Mouse (Mus musculus) embryonic facial prominence, embryonic 10.5 days (tissue): Measurements from ENCODE around the gene Slc31a1. TPM values are rescaled to one million over a fixed set of nuclear protein-coding genes. Genes with fewer than 3 reads are reported as not detected.

ENCODE experiments used
- DNase-seq: peaks from one replicate; pipeline ENCODE4 v3.0.0-alpha.2; 2017; ENCODE audit warnings: low spot score
- H3K27ac ChIP-seq: fragments of 300-500 bp; sonication (generic); replicated peaks from 2 replicates; pipeline ENCODE4 v1.5.1; 2016; ENCODE audit warnings: mild to moderate bottlenecking
- H3K27me3 ChIP-seq: fragments of 300-500 bp; sonication (generic); replicated peaks from 2 replicates; pipeline ENCODE4 v1.6.1; 2016; ENCODE audit warnings: low read depth, mild to moderate bottlenecking; ENCODE audit not compliant: poor library complexity, severe bottlenecking
- H3K36me3 ChIP-seq: fragments of 300-500 bp; sonication (generic); replicated peaks from 2 replicates; pipeline ENCODE4 v1.6.1; 2016; ENCODE audit warnings: mild to moderate bottlenecking, moderate library complexity
- H3K4me1 ChIP-seq: fragments of 300-500 bp; sonication (generic); 2 replicates; pipeline ENCODE4 v1.6.1; 2016
- H3K4me3 ChIP-seq: fragments of 300-500 bp; sonication (generic); 2 replicates; pipeline ENCODE4 v1.5.1; 2016; ENCODE audit warnings: mild to moderate bottlenecking, moderate library complexity
- H3K9me3 ChIP-seq: fragments of 300-500 bp; sonication (generic); 2 replicates; pipeline ENCODE4 v1.6.1; 2016; ENCODE audit warnings: mild to moderate bottlenecking
- WGBS: fragments of 180-500 bp; shearing (Covaris S2); methylation state at CpG from one replicate; pipeline ENCODE4 v1.1.7; 2016; 5-methylcytosine and 5-hydroxymethylcytosine counted together
- polyA plus RNA-seq: library from polyadenylated mRNA; unstranded; fragments of >200 nt; fragmentation: Nextera tagmentation; extraction: Ambion mirVana; gene quantifications from 2 replicates; pipeline ENCODE4 v1.2.1, GENCODE M21; 2016

The Slc31a1 gene
- polyA plus RNA-seq, 1 experiment from 2014 or later, result 45.5 TPM

DNA sequence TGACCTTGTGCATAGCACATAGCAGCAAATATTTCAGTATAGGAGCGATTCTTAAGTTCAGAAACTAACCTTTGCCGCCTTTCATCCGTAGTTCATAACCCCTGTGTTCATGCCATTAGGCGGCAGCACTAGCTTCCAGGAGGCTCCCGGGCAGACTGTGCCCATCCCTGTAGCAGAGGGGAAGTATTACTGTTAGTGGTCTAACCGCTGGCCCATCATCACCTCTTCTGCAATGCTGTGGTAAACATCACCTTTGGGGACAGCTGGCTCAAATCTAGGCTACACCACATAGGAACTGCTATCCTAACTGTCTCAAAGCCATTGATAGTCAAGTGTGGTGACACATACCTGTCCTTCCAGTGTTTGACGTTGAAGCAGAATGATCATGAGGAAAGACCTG lies 31.4 kb downstream of the Slc31a1 start:
- 89% methylated on average over 7 of the region's 7 CpGs for WGBS
- no peak for DNase-seq
- Histone ChIP-seq H3K27me3 (no peaks in the 10 kb centered on the region), H3K4me1 (no peaks in the 10 kb centered on the region), H3K36me3 (peaks cover 91% of the 10 kb centered on the region), H3K27ac (no peak overlapping the region), H3K9me3 (no peaks in the 10 kb centered on the region), H3K4me3 (no peak overlapping the region)

DNA sequence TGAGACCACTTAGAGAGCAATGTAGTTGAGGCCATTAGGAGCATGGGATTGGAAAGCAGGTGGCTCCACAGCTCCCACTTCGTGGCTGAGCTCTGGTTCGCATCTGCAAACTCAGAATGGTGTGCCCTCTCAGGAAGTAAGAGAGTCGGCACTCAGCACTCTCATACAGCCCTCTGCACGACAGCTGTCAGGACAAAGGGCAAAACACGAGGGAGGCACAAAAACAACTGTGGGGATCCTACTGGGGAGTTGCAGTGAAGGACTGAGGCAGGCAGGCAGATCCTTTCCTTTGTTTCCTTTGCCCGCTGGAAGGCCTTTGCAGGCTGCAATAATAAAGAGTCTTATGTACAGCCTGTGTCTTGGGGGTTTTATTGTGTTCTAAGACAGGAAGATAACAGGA lies 32.9 kb downstream of the Slc31a1 start:
- no peaks in the 10 kb centered on the region for H3K27me3 ChIP-seq
- no peak overlapping the region for H3K4me3 ChIP-seq
- peaks cover 93% of the 10 kb centered on the region for H3K36me3 ChIP-seq
- H3K4me1 ChIP-seq, result no peaks in the 10 kb centered on the region
- no peaks in the 10 kb centered on the region for H3K9me3 ChIP-seq
- DNase-seq, result peak; percentile 12
- H3K27ac ChIP-seq, result no peak overlapping the region; the same call in 1 of the 2 replicates
- WGBS, result 65% methylated on average over 6 of the region's 6 CpGs

DNA sequence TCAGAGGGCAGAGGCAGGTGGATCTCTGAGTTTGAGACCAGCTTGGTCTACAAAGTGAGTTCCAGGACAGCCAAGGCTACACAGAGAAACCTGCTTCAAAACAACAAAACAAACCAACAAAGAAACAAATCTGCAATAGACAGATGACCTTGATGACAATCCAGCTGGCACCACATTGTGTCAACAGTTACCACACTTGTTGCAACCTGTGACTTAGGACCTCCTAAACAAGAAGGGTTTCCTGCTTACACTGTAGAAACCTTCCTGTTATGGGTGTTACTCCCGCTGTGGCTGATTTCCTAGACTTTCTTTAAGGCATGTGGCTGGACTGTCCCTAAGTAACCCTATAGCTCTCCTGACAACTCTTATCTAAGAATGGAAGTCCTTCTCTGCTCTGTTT lies 35.3 kb downstream of the Slc31a1 start:
- no peak overlapping the region for H3K4me3 ChIP-seq
- no peak for DNase-seq
- peaks cover 93% of the 10 kb centered on the region for H3K36me3 ChIP-seq
- no peak overlapping the region for H3K27ac ChIP-seq
- no peaks in the 10 kb centered on the region for H3K27me3 ChIP-seq
- WGBS, result 97% methylated on average over 1 of the region's 1 CpGs
- no peaks in the 10 kb centered on the region for H3K9me3 ChIP-seq
- no peaks in the 10 kb centered on the region for H3K4me1 ChIP-seq

DNA sequence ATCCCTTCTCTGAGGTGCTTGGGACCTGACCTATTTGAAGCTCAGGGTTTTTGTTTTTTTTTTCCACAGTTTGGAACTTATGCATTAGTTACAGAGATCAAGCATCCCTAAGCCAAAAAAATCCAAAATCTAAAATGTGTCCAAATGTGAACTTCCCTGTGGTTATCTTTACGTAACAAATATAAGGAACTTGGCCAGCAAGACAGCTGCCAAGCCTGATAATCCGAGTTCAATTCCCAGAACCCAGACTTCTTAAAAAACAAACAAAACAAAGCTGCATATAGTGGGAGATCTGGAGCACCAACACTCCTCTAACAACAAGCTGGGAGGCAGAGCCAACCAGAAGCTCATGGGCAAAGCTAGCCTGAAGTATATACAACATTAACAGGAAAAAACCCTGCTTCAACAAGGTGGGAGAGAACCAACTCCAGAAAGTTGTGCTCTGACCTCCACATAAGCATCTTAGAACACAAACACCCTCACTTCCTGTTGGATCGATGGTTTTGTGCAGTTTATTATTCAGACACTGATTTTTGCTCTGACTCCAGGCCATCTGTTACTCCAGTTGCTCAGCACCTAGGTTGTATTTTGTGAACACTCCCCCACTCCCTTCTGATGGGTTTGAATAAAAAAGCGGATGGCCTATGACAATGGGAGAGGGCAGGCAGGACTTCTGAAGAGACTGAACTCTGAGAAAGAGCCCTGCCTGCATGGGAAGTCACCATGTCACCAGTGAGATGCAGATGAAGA lies 37.3 kb downstream of the Slc31a1 start:
- no peaks in the 10 kb centered on the region for H3K9me3 ChIP-seq
- no peak overlapping the region for H3K27ac ChIP-seq
- no peaks in the 10 kb centered on the region for H3K27me3 ChIP-seq
- WGBS, result 90% methylated on average over 4 of the region's 4 CpGs
- no peak for DNase-seq
- no peaks in the 10 kb centered on the region for H3K4me1 ChIP-seq
- no peak overlapping the region for H3K4me3 ChIP-seq
- peaks cover 93% of the 10 kb centered on the region for H3K36me3 ChIP-seq

DNA sequence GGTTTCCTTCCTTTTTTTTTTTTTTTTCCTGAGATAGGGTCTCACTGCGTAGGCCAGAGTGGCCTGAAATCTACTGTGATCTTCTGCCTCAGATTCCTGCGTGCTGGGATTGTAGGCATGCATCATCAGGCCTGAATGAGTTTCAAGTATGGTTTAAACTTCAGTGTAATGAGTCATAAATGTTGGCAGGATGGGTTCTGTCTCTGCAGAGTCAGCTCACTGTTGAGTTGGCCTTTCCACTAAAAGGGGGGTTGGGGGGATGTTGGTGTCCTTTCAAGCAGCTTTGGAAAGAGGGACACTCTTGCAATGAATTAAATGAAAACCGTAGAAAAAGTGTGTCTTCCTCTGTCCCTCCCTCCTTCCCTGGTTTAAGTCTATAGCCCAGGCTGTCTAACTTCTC lies 38.4 kb downstream of the Slc31a1 start:
- DNase-seq, result no peak
- H3K27me3 ChIP-seq, result no peaks in the 10 kb centered on the region
- H3K4me1 ChIP-seq, result no peaks in the 10 kb centered on the region
- H3K36me3 ChIP-seq, result peaks cover 95% of the 10 kb centered on the region
- H3K4me3 ChIP-seq, result no peak overlapping the region
- no peaks in the 10 kb centered on the region for H3K9me3 ChIP-seq
- 96% methylated on average over 3 of the region's 3 CpGs for WGBS
- H3K27ac ChIP-seq, result no peak overlapping the region

DNA sequence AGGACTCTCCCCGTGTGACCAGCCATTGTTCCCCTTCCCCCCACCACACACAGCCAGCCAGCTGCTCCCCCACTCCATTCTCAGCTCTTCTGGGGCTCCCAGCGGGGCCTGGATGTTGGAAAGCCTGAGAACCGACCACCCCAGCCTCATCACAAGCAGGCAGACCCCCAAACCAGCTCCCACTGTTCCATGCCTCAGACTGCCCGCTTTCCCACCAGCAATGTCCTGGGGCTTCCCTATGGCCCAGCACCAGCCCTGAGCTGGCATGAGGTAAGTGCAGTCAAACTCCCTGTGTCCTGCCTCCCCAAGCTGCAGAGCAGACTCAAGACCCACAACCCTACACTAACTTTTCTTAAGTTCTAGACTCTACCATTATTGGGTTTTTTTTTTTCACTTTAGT lies 45.6 kb downstream of the Slc31a1 start:
- H3K4me3 ChIP-seq, result peak overlapping the region; percentile 31; the same call in 1 of the 2 replicates
- no peaks in the 10 kb centered on the region for H3K27me3 ChIP-seq

DNA sequence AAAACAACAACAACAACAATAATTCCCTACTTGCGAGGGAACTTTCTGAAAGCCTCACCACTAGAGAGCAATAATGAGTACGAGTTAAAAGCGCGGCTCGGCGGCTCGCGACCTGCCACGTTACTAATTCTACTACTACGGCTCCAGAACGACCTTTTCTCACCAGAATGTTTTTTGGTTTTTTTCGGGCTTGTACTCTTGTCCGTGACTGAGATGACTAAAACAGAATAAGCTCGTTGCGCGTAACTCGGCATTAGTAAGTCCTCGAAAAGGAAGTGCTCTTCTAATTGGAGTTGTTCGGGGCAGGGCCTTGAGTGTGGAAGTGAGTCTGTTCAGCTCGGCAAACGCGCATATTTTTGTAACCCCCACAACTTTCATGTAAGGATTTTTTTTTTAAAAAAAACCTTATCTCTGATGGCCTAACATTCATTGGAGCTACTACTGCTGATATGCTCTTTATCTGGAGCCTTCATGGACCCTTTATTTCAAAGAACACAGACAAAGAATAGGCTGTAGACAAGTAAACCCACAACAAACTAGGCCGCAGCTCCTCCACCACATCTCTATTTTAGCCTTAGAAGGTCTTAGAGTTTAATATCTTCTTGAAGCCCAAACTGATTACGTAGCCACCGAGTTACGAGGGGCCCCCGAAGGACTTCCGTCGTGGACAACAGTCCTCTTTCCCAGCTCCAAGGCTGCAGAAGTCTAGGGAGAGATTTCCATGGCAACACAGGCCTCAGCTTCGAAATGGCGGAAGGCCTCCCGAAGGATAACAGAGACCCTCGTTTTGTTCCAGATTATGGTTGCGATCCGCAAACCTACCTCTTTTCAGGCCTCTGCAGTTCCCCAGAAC lies 47.4 kb downstream of the Slc31a1 start:
- peak; percentile 77 for DNase-seq
- WGBS, result under 1% methylated on average over 35 of the region's 35 CpGs
- peaks cover 62% of the 10 kb centered on the region for H3K36me3 ChIP-seq

More for the DNA sequence above, 45.6 kb downstream of the Slc31a1 start:
- Histone ChIP-seq H3K36me3 (peaks cover 62% of the 10 kb centered on the region), H3K4me1 (peaks cover 32% of the 10 kb centered on the region), H3K27ac (no peak overlapping the region), H3K9me3 (no peaks in the 10 kb centered on the region)
- DNase-seq, result no peak
- 86% methylated on average over 4 of the region's 4 CpGs for WGBS

DNA sequence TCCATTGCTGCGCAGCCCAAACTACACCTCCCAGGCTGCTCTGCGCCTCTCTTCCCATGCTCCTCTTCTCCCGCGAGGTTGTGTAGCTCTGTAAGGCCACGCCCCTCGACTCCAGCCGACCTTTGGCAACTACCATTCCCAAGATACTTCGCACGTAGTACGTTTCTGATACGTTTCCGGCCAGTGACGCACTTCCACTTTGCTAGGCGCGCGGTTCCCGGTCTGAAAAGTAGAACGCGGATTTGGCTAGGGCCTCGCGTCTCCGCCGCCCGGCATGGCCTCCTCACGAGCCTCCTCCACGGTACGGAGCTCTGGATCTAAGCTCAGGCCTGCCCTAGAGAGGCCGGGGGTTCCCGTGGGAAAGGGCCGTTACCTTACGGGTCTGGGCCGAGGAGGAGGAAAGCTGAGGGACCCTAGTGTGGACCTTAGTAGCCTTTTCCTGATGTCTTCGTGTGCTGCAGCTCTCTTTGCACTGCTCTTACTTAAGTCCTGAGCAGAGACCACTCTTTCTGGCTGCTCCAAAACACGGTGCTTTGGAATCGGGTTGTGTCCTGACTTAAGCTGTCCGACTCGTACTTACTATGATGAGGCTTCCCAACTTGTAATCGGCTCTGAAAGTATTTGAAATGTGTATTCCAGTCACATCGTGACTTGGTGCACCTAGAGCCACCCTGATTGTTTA lies 48.2 kb downstream of the Slc31a1 start, which contains the start of the genes Cdc26 and Prpf4:
Gene Cdc26, minus strand, starts transcription at position 42 of the 682 bp plus-strand sequence.
Gene Prpf4, plus strand, starts transcription at position 197 of the 682 bp plus-strand sequence.
- peaks cover 32% of the 10 kb centered on the region for H3K4me1 ChIP-seq
- no peaks in the 10 kb centered on the region for H3K9me3 ChIP-seq
- peaks cover 62% of the 10 kb centered on the region for H3K36me3 ChIP-seq
- H3K27ac ChIP-seq, result peak within 1 kb of the TSS; percentile 89
- under 1% methylated on average over 39 of the region's 39 CpGs for WGBS
- DNase-seq, result peak; percentile 97
- peak within 1 kb of the TSS; percentile 86 for H3K4me3 ChIP-seq
- H3K27me3 ChIP-seq, result no peaks in the 10 kb centered on the region

More for the DNA sequence above, 47.4 kb downstream of the Slc31a1 start:
- no peaks in the 10 kb centered on the region for H3K9me3 ChIP-seq
- peak overlapping the region; percentile 86 for H3K4me3 ChIP-seq
- H3K27ac ChIP-seq, result peak overlapping the region; percentile 89
- H3K27me3 ChIP-seq, result no peaks in the 10 kb centered on the region
- H3K4me1 ChIP-seq, result peaks cover 32% of the 10 kb centered on the region

DNA sequence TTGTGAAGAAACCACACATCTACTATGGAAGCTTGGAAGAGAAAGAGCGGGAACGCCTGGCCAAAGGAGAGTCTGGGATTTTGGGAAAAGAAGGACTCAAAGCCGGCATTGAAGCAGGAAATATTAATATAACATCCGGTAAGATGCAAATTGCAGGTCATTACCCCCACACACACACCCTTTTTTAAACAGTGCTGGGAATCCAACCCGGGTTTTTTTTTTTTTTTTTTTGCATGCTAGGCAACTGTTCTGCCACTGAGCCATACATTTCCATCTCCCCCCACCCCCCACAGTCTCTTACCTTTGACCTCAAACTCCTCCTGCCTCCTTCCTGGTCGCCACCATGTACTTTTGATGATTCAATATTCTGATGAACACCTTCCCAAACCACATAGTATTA lies 49.1 kb downstream of the Slc31a1 start:
- no peaks in the 10 kb centered on the region for H3K9me3 ChIP-seq
- H3K27ac ChIP-seq, result peak overlapping the region; percentile 89
- H3K27me3 ChIP-seq, result no peaks in the 10 kb centered on the region
- H3K36me3 ChIP-seq, result peaks cover 62% of the 10 kb centered on the region
- no peak for DNase-seq
- H3K4me1 ChIP-seq, result peaks cover 30% of the 10 kb centered on the region
- 47% methylated on average over 6 of the region's 6 CpGs for WGBS
- peak overlapping the region; percentile 86 for H3K4me3 ChIP-seq

DNA sequence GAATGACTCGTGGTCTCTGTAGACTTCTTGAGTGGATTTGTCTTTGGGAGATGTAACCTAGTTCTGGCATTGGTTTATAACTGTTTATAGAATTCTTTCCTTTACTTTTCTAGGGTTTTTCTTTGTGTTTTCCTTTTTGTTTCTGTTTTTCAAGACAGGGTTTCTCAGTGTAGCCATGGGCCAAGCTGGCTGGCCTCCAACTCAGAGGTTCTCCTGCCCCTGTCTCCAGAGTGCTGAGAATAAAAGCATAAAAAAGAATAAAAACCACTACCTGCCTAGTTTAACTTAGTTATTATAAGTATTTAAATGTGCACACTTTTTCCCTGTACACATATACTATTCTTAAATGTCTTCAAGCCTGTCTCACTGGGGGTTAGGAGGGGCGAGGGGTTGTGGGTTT lies 49.8 kb downstream of the Slc31a1 start:
- 90% methylated on average over 2 of the region's 2 CpGs for WGBS
- H3K36me3 ChIP-seq, result peaks cover 62% of the 10 kb centered on the region
- no peaks in the 10 kb centered on the region for H3K9me3 ChIP-seq
- H3K4me3 ChIP-seq, result peak overlapping the region; percentile 86
- peaks cover 26% of the 10 kb centered on the region for H3K4me1 ChIP-seq
- H3K27me3 ChIP-seq, result no peaks in the 10 kb centered on the region
- DNase-seq, result no peak
- no peak overlapping the region for H3K27ac ChIP-seq

DNA sequence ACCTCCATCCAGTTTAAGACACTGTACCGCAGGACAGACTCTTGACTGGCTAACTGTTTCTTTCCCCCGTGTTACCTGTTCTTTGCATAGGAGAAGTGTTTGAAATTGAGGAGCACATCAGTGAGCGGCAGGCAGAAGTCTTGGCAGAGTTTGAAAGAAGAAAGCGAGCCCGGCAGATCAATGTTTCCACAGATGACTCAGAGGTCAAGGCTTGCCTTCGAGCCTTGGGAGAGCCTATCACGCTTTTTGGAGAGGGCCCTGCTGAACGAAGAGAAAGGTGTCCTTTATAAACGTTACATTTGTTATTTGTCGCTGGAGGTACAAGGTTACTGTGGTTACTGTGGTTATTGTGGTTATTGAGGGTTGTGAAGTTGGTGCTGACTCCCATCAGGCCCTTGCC lies 51.1 kb downstream of the Slc31a1 start:
- no peaks in the 10 kb centered on the region for H3K9me3 ChIP-seq

DNA sequence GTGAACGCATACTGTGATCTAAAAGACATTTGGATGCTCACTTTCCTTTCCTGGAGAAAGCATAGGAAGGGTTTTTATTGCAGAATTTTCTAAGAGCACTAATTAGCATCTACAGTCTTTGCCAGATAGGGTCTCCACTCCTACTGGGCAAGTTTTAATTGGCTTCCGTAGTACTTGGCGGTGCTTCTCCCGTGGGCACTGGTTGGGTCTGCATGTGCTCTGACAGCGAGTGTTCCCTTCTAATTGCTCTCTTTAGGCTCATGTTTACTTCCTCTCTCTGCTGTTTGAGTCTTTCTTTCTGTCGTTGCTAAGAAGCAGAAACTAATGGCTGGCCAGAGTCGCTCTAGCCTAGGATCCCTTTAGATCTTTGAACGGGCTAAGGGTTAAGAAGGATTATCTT lies 57.9 kb downstream of the Slc31a1 start:
- H3K27ac ChIP-seq, result no peak overlapping the region
- no peaks in the 10 kb centered on the region for H3K27me3 ChIP-seq
- DNase-seq, result no peak
- no peaks in the 10 kb centered on the region for H3K9me3 ChIP-seq
- no peak overlapping the region for H3K4me3 ChIP-seq
- 90% methylated on average over 8 of the region's 8 CpGs for WGBS
- no peaks in the 10 kb centered on the region for H3K4me1 ChIP-seq
- H3K36me3 ChIP-seq, result peaks cover 100% of the 10 kb centered on the region

More for the DNA sequence above, 51.1 kb downstream of the Slc31a1 start:
- WGBS, result 94% methylated on average over 10 of the region's 10 CpGs
- Histone ChIP-seq H3K4me1 (peaks cover 15% of the 10 kb centered on the region), H3K36me3 (peaks cover 64% of the 10 kb centered on the region), H3K27ac (no peak overlapping the region), H3K4me3 (no peak overlapping the region), H3K27me3 (no peaks in the 10 kb centered on the region)
- no peak for DNase-seq
